Mouse (Mus musculus) kidney, postnatal 14 days (tissue): Measurements from ENCODE around the gene Stxbp4.
A peak's percentile ranks its signal among the peaks of the same experiment; 100 is the strongest.

ENCODE experiments used
- DNase-seq: peaks from one replicate; pipeline ENCODE4 v3.0.0; 2022; ENCODE audit warnings: mixed read lengths

Gene Stxbp4

GRCm38 (mm10) chr11:90637440-90638311, at the start of gene Stxbp4, which contains the start of gene Cox11:
Gene Stxbp4 (minus strand): TSS chr11:90638084.
Gene Cox11 (plus strand): TSS chr11:90638173.
- DNase-seq, result peak; percentile 97

- DNase-seq, result no peak
These were observed 49.2 kb upstream of the Stxbp4 start for GRCm38 (mm10) chr11:90687040-90687439.

GRCm38 (mm10) chr11:90686287-90687025, 48.6 kb upstream of the Stxbp4 start:
- DNase-seq, result no peak

GRCm38 (mm10) chr11:90685196-90685595, 47.3 kb upstream of the Stxbp4 start:
- DNase-seq, result no peak

- DNase-seq, result no peak
These were observed 46.9 kb upstream of the Stxbp4 start for GRCm38 (mm10) chr11:90684765-90685164.

GRCm38 (mm10) chr11:90681171-90681570, 43.3 kb upstream of the Stxbp4 start:
- no peak for DNase-seq

GRCm38 (mm10) chr11:90678582-90678981, 40.7 kb upstream of the Stxbp4 start:
- DNase-seq, result no peak

- DNase-seq, result no peak
These were observed 39.9 kb upstream of the Stxbp4 start for GRCm38 (mm10) chr11:90677771-90678288.

- no peak for DNase-seq
These were observed 39.1 kb upstream of the Stxbp4 start for GRCm38 (mm10) chr11:90677027-90677426.

- DNase-seq, result no peak
These were observed 37.7 kb upstream of the Stxbp4 start for GRCm38 (mm10) chr11:90675479-90676110.

- DNase-seq, result no peak
These were observed 29.4 kb upstream of the Stxbp4 start for GRCm38 (mm10) chr11:90667325-90667724.

GRCm38 (mm10) chr11:90666916-90667315, 29.0 kb upstream of the Stxbp4 start:
- DNase-seq, result no peak

- DNase-seq, result peak; percentile 5
These were observed 28.4 kb upstream of the Stxbp4 start for GRCm38 (mm10) chr11:90666144-90666757.

GRCm38 (mm10) chr11:90665161-90665560, 27.3 kb upstream of the Stxbp4 start:
- DNase-seq, result peak; percentile 47

- peak; percentile 20 for DNase-seq
These were observed 26.6 kb upstream of the Stxbp4 start for GRCm38 (mm10) chr11:90664345-90664986.

GRCm38 (mm10) chr11:90663618-90664297, 25.9 kb upstream of the Stxbp4 start:
- no peak for DNase-seq

- no peak for DNase-seq
These were observed 25.2 kb upstream of the Stxbp4 start for GRCm38 (mm10) chr11:90663052-90663451.

GRCm38 (mm10) chr11:90660662-90661061, 22.8 kb upstream of the Stxbp4 start:
- no peak for DNase-seq

GRCm38 (mm10) chr11:90657527-90657926, 19.6 kb upstream of the Stxbp4 start:
- no peak for DNase-seq

GRCm38 (mm10) chr11:90652603-90653002, 14.7 kb upstream of the Stxbp4 start:
- no peak for DNase-seq

- DNase-seq, result no peak
These were observed 12.5 kb upstream of the Stxbp4 start for GRCm38 (mm10) chr11:90650231-90650885.
